Mouse (Mus musculus): ENCODE measurements around the gene Cs. TPM values are rescaled to one million over a fixed set of nuclear protein-coding genes. Genes with fewer than 3 reads are reported as not detected.
A peak's percentile ranks its signal among the peaks of the same experiment; 100 is the strongest.
"Not testable (repeated sequence)": the region's sequence is repeated elsewhere in the genome, so short reads cannot be mapped to it uniquely, and the experiment has no call there.

Gene Cs
- polyA plus RNA-seq, 1 experiment from 2014 or later, result 183 TPM

- Histone ChIP-seq H3K9me3 (no peaks in the 10 kb centered on the region), H3K36me3 (peaks cover 61% of the 10 kb centered on the region), H3K4me3 (no peak overlapping the region), H3K27me3 (no peaks in the 10 kb centered on the region), H3K27ac (0 out of 2 replicates have a peak overlapping the region, but pooled peaks have one; percentile 20), H3K9ac (no peak overlapping the region), H3K4me1 (peaks cover 10% of the 10 kb centered on the region), H3K4me2 (no peak overlapping the region)
- peak; percentile 46 for ATAC-seq (ENCODE audit: borderline replicate concordance, extremely low read depth, low FRiP score, low TSS enrichment)
- WGBS, result 33% methylated on average over 11 of the region's 11 CpGs
Observed at GRCm38 (mm10) chr10:128310177-128310576, 27.4 kb upstream of the Cs start.

DNA sequence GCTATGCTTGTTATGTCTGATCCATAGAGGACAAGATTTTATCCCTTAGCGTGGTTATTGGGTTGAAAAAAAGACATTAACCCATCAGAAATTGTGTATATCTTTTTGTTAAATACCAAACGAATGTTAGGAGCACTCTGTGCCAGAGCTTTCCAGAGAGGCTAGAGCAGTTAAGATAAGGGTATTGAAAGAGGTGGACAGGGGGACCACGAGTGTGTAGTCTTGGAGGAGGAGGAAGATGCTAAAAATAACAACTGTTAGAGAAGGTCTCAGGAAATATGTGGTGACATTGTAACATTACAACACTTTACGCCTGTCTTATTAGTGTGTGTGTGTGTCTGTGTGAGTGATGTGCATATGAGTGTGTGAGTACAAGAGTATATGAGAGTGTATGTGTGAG is 26.6 kb upstream of the Cs start:
- no peak for ATAC-seq (ENCODE audit: borderline replicate concordance, extremely low read depth, low FRiP score, low TSS enrichment)
- no peak overlapping the region for H3K27ac ChIP-seq
- H3K4me2 ChIP-seq, result no peak overlapping the region
- H3K9me3 ChIP-seq, result no peaks in the 10 kb centered on the region
- peaks cover 10% of the 10 kb centered on the region for H3K4me1 ChIP-seq
- H3K27me3 ChIP-seq, result no peaks in the 10 kb centered on the region
- 62% methylated on average over 4 of the region's 4 CpGs for WGBS
- H3K36me3 ChIP-seq, result peaks cover 64% of the 10 kb centered on the region
- no peak overlapping the region for H3K4me3 ChIP-seq
- no peak overlapping the region for H3K9ac ChIP-seq

- Histone ChIP-seq H3K9me3 (no peaks in the 10 kb centered on the region), H3K4me1 (0 out of 2 replicates have a peak, but pooled peaks cover under 1% of the 10 kb centered on the region), H3K4me2 (no peak overlapping the region), H3K9ac (no peak overlapping the region), H3K4me3 (no peak overlapping the region), H3K27ac (no peak overlapping the region), H3K27me3 (no peaks in the 10 kb centered on the region), H3K36me3 (peaks cover 71% of the 10 kb centered on the region)
- 88% methylated on average over 8 of the region's 8 CpGs for WGBS
- ATAC-seq (ENCODE audit: borderline replicate concordance, extremely low read depth, low FRiP score, low TSS enrichment), result no peak
Observed at GRCm38 (mm10) chr10:128315578-128315977, 22.0 kb upstream of the Cs start.

DNA sequence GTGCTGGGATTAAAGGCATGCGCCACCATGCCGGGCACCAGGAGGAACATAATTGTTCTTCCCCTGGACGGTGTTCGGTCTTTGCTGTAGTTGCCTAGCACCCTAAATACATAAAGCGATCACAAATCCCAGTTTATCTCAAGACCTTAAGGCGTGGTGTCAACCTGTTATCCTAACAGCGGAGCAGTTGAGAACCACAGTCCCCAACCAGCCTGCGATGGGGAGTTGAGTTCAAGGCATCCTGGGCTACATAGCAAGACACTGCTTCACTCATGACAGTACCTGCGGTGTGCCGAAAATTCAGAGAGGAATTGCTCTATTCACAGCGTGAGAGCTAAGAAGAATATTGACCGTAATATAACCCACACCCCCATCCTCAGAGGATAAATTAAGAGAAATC is 15.9 kb upstream of the Cs start:
- Histone ChIP-seq H3K4me3 (peak overlapping the region; percentile 85), H3K27ac (no peak overlapping the region), H3K4me1 (peaks cover 17% of the 10 kb centered on the region), H3K36me3 (peaks cover 55% of the 10 kb centered on the region), H3K9ac (peak overlapping the region; percentile 97), H3K9me3 (no peaks in the 10 kb centered on the region), H3K27me3 (no peaks in the 10 kb centered on the region), H3K4me2 (peak overlapping the region; percentile 75)
- ATAC-seq (ENCODE audit: borderline replicate concordance, extremely low read depth, low FRiP score, low TSS enrichment), result no peak
- WGBS, result 53% methylated on average over 12 of the region's 12 CpGs

DNA sequence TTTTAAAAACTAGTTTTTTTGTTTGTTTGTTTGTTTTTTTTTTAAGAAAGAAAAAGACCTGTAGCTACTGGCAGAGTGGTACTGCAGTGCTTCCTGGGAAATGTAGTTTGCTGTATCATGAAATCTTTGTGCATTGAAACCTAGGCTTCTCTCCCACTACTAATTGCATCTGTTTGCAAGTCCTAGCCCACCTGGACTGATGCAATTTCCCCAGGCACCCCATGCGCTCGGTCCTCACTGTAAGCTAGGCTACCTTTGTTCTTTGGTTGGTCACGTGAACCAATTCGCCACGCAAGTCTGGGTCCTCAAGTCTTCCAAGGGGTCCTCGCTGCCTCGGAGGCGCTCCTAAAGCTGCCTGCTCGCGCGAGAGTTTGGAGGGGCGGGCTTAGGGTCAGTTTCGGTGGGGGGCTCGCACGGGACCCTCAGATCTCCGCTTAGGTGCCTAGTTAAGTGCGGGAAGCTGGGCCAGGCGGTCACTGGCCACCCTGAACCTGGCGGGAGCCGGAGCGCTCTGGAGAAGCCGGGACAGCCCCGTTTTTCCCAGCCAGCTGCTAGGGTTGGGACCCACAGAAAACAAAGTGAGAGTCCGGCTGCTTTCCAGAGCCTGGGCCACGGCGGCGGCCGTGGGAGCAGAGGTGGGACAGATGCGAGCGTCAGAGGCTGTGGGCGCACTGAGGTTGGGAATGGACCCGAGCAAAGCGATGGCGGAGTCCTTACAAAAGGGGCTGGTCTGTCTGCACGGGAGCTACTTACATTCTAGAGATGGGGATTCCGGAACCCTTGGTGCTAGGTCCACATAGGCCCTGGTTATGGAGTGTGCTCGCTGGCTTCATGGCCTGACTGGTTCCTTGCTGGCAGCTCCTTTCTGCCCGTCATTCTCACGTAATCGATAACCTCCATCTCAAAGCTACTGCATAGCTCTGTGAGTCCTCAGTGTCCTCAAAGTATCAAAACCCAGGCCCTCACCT is 15.1 kb upstream of the Cs start, which contains the start of gene Cnpy2:
Gene Cnpy2, plus strand, starts transcription at position 319 of the 968 bp plus-strand sequence.
- Histone ChIP-seq H3K27ac (peak within 1 kb of the TSS; percentile 95), H3K36me3 (peaks cover 56% of the 10 kb centered on the region), H3K4me3 (peak within 1 kb of the TSS; percentile 85)

DNA sequence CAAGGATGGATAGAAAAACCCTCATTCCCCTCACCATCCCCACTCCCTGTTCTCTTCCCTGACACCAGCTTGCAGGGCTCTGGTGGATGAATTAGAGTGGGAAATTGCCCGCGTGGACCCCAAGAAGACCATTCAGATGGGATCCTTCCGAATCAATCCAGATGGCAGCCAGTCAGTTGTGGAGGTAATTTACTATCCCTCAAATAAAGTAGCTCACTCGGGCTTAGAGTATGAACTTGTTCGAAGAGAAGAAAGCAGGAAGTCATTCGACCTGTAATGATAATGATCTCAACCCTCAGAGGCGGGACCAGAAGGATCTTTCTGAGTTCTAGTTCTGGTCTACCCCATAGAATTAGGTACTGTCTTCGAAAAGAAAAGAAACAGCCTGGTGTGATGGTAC is 14.0 kb upstream of the Cs start:
- Histone ChIP-seq H3K9me3 (no peaks in the 10 kb centered on the region), H3K4me2 (peak overlapping the region; percentile 75), H3K27me3 (no peaks in the 10 kb centered on the region), H3K4me1 (peaks cover 17% of the 10 kb centered on the region), H3K9ac (peak overlapping the region; percentile 97), H3K27ac (no peak overlapping the region), H3K36me3 (peaks cover 54% of the 10 kb centered on the region), H3K4me3 (peak overlapping the region; percentile 85)
- ATAC-seq (ENCODE audit: borderline replicate concordance, extremely low read depth, low FRiP score, low TSS enrichment), result no peak
- WGBS, result 67% methylated on average over 8 of the region's 8 CpGs

More for the DNA sequence above, 15.1 kb upstream of the Cs start, which contains the start of gene Cnpy2:
- 1% methylated on average over 40 of the region's 40 CpGs for WGBS
- ATAC-seq (ENCODE audit: borderline replicate concordance, extremely low read depth, low FRiP score, low TSS enrichment), result peak; percentile 93
- Histone ChIP-seq H3K4me1 (peaks cover 17% of the 10 kb centered on the region), H3K9ac (peak within 1 kb of the TSS; percentile 97), H3K9me3 (no peaks in the 10 kb centered on the region), H3K4me2 (peak within 1 kb of the TSS; percentile 75), H3K27me3 (no peaks in the 10 kb centered on the region)

- Histone ChIP-seq H3K4me2 (no peak overlapping the region), H3K9me3 (no peaks in the 10 kb centered on the region), H3K9ac (no peak overlapping the region), H3K36me3 (peaks cover 47% of the 10 kb centered on the region), H3K27me3 (no peaks in the 10 kb centered on the region), H3K4me1 (peaks cover 12% of the 10 kb centered on the region), H3K4me3 (no peak overlapping the region), H3K27ac (no peak overlapping the region)
- 95% methylated on average over 8 of the region's 8 CpGs for WGBS
- ATAC-seq (ENCODE audit: borderline replicate concordance, extremely low read depth, low FRiP score, low TSS enrichment), result no peak
Observed at GRCm38 (mm10) chr10:128326825-128327224, 10.7 kb upstream of the Cs start.

- Histone ChIP-seq H3K27me3 (no peaks in the 10 kb centered on the region), H3K27ac (no peak overlapping the region), H3K4me2 (no peak overlapping the region), H3K9me3 (no peaks in the 10 kb centered on the region), H3K9ac (no peak overlapping the region), H3K36me3 (peaks cover 47% of the 10 kb centered on the region), H3K4me3 (no peak overlapping the region), H3K4me1 (peaks cover 12% of the 10 kb centered on the region)
- 82% methylated on average over 10 of the region's 10 CpGs for WGBS
- no peak for ATAC-seq (ENCODE audit: borderline replicate concordance, extremely low read depth, low FRiP score, low TSS enrichment)
Observed at GRCm38 (mm10) chr10:128327610-128328009, 9.9 kb upstream of the Cs start.

DNA sequence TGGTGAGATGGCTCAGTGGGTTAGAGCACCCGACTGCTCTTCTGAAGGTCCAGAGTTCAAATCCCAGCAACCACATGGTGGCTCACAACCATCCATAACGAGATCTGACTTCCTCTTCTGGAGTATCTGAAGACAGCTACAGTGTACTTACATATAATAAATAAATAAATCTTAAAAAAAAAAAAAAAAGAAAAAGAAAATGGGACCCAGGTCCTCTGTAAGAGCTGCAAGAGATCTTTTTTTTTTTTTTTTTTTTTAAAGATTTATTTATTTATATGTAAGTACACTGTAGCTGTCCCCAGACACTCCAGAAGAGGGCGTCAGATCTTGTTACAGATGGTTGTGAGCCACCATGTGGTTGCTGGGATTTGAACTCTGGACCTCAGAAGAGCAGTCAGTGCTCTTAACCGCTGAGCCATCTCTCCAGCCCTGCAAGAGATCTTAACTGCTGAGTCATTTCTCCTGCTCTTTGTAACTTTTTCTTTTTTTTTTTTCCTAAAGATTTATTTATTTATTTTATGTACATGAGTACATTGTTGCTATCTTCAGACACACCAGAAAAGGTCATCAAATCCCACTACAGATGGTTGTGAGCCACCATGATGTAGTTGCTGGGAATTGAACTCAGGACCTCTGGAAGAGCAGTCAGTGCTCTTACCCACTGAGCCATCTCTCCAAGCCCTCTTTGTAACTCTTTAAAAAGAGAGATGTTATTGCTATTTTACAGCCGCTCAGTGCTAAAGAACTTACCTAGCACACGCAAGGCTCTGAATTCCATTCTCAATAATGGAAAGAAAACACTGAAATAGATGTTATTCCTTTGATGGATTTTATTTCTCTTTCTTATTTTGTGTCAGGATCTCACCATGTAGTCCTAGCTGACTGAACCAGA is 4.9 kb upstream of the Cs start:
- 69% methylated on average over 6 of the region's 6 CpGs for WGBS
- not testable (repeated sequence) for H3K4me2 ChIP-seq; ATAC-seq (ENCODE audit: borderline replicate concordance, extremely low read depth, low FRiP score, low TSS enrichment); H3K27me3 ChIP-seq; H3K9me3 ChIP-seq; H3K9ac ChIP-seq; H3K4me1 ChIP-seq; H3K27ac ChIP-seq; H3K4me3 ChIP-seq
- peaks cover 16% of the 10 kb centered on the region for H3K36me3 ChIP-seq

GRCm38 (mm10) chr10:128335582-128335981 is 2.0 kb upstream of the Cs start:
- H3K36me3 ChIP-seq, result no peaks in the 10 kb centered on the region
- ATAC-seq (ENCODE audit: borderline replicate concordance, extremely low read depth, low FRiP score, low TSS enrichment), result no peak
- no peak overlapping the region for H3K27ac ChIP-seq
- no peak overlapping the region for H3K9ac ChIP-seq
- peaks cover 15% of the 10 kb centered on the region for H3K4me1 ChIP-seq
- no peaks in the 10 kb centered on the region for H3K27me3 ChIP-seq
- 3% methylated on average over 4 of the region's 4 CpGs for WGBS
- no peaks in the 10 kb centered on the region for H3K9me3 ChIP-seq
- no peak overlapping the region for H3K4me3 ChIP-seq
- H3K4me2 ChIP-seq, result no peak overlapping the region

GRCm38 (mm10) chr10:128336195-128336594 is 1.3 kb upstream of the Cs start:
- Histone ChIP-seq H3K27me3 (no peaks in the 10 kb centered on the region), H3K4me1 (peaks cover 15% of the 10 kb centered on the region), H3K9ac (no peak overlapping the region), H3K9me3 (no peaks in the 10 kb centered on the region), H3K27ac (no peak overlapping the region), H3K36me3 (no peaks in the 10 kb centered on the region), H3K4me2 (no peak overlapping the region), H3K4me3 (no peak overlapping the region)
- no peak for ATAC-seq (ENCODE audit: borderline replicate concordance, extremely low read depth, low FRiP score, low TSS enrichment)
- WGBS, result 85% methylated on average over 3 of the region's 3 CpGs
